Mouse (Mus musculus): ENCODE data around the gene Plxna2.

Plxna2 gene

GRCm38 (mm10) chr1:194773899-194774298 lies 155.9 kb downstream of the Plxna2 start:
- peak; percentile 20 for DNase-seq (ENCODE audit: low spot score)

GRCm38 (mm10) chr1:194774350-194774749 lies 156.3 kb downstream of the Plxna2 start:
- no peak for DNase-seq (ENCODE audit: low spot score)

GRCm38 (mm10) chr1:194774754-194775153 lies 156.7 kb downstream of the Plxna2 start:
- DNase-seq (ENCODE audit: low spot score), result no peak

GRCm38 (mm10) chr1:194775656-194776374 lies 157.8 kb downstream of the Plxna2 start:
- DNase-seq (ENCODE audit: low spot score), result peak; percentile 14

- no peak for DNase-seq (ENCODE audit: low spot score)
These were observed 158.7 kb downstream of the Plxna2 start for GRCm38 (mm10) chr1:194776510-194777244.

- DNase-seq (ENCODE audit: low spot score), result no peak
These were observed 159.6 kb downstream of the Plxna2 start for GRCm38 (mm10) chr1:194777608-194778007.

- no peak for DNase-seq (ENCODE audit: low spot score)
These were observed 162.4 kb downstream of the Plxna2 start for GRCm38 (mm10) chr1:194780392-194780791.

- no peak for DNase-seq (ENCODE audit: low spot score)
These were observed 162.9 kb downstream of the Plxna2 start for GRCm38 (mm10) chr1:194780794-194781390.

- peak; percentile 21 for DNase-seq (ENCODE audit: low spot score)
These were observed 163.5 kb downstream of the Plxna2 start for GRCm38 (mm10) chr1:194781556-194781955.

- DNase-seq (ENCODE audit: low spot score), result no peak
These were observed 164.3 kb downstream of the Plxna2 start for GRCm38 (mm10) chr1:194782325-194782724.

GRCm38 (mm10) chr1:194787626-194788025 lies 169.6 kb downstream of the Plxna2 start:
- DNase-seq (ENCODE audit: low spot score), result no peak

- DNase-seq (ENCODE audit: low spot score), result no peak
These were observed 175.4 kb downstream of the Plxna2 start for GRCm38 (mm10) chr1:194793226-194793924.

- no peak for DNase-seq (ENCODE audit: low spot score)
These were observed 177.3 kb downstream of the Plxna2 start for GRCm38 (mm10) chr1:194795316-194795715.

- DNase-seq (ENCODE audit: low spot score), result no peak
These were observed 179.8 kb downstream of the Plxna2 start for GRCm38 (mm10) chr1:194797843-194798242.

GRCm38 (mm10) chr1:194798511-194798910 lies 180.5 kb downstream of the Plxna2 start:
- no peak for DNase-seq (ENCODE audit: low spot score)

- no peak for DNase-seq (ENCODE audit: low spot score)
These were observed 190.2 kb downstream of the Plxna2 start for GRCm38 (mm10) chr1:194808261-194808660.

- DNase-seq (ENCODE audit: low spot score), result no peak
These were observed 190.7 kb downstream of the Plxna2 start for GRCm38 (mm10) chr1:194808681-194809080.

- no peak for DNase-seq (ENCODE audit: low spot score)
These were observed 191.6 kb downstream of the Plxna2 start for GRCm38 (mm10) chr1:194809600-194809999.

- no peak for DNase-seq (ENCODE audit: low spot score)
These were observed 196.2 kb downstream of the Plxna2 start for GRCm38 (mm10) chr1:194814187-194814586.

GRCm38 (mm10) chr1:194815547-194815946 lies 197.5 kb downstream of the Plxna2 start:
- DNase-seq (ENCODE audit: low spot score), result no peak

- peak; percentile 46 for DNase-seq (ENCODE audit: low spot score)
These were observed 198.9 kb downstream of the Plxna2 start for GRCm38 (mm10) chr1:194816913-194817312.

- no peak for DNase-seq (ENCODE audit: low spot score)
These were observed 202.9 kb downstream of the Plxna2 start for GRCm38 (mm10) chr1:194820953-194821352.

Data from testis, postnatal 14 days (tissue).